Mouse (Mus musculus): ENCODE results near the gene Mtmr14. TPM values are rescaled to one million over a fixed set of nuclear protein-coding genes. Genes with fewer than 3 reads are reported as not detected.

The Mtmr14 gene
- polyA plus RNA-seq, 1 experiment from 2014 or later = 20.8 TPM

DNA sequence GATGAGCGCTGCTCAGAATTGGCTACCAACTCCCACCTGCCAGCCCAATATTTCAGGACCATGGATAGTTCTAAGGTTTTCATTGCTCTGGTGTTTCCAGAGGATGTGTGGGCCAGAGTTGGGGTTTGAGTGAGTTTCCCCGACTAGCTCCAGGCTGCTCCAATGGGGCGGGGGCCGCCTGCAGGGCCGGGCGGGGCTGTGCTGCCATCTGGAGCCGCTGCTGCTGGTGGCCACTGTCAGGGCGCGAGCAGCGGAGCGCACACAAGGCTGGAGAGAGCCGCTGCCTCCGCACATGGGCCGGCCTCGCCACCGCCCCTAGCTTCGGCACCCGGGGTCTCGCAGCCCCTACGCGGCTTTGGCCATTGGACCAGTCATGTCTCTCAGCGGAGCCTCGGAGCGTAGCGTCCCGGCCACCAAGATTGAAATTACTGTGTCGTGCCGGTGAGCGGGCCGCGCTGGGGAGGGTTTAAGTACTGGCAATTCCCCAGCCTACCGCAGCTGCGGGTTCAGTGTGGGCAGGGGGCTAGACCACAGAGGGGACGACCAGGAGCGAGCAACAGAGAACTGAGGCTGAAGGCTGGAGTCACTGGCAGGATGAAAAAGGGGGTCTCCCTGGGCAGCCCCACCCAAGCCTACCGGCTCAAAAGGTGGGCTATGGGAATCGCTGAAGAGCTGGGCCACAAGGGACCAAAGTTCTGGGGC is 44.6 kb downstream of the Mtmr14 start, which contains the start of gene Cpne9:
TSS of gene Cpne9 (plus strand) at position 207 of the 702 bp plus-strand sequence.
- H3K9ac ChIP-seq = no peak within 1 kb of the TSS
- no peak for ATAC-seq (replicated peaks; ENCODE audit: insufficient number of reproducible peaks, insufficient read depth, low FRiP score, low read depth)
- H3K27ac ChIP-seq = no peak within 1 kb of the TSS
- WGBS = 3% methylated on average over 37 of the region's 37 CpGs
- H3K4me3 ChIP-seq = peak within 1 kb of the TSS; percentile 11; the same call in 1 of the 2 replicates
- peaks cover 2% of the 10 kb centered on the region; the same call in 1 of the 2 replicates for H3K36me3 ChIP-seq
- peak within 1 kb of the TSS; percentile 38; the same call in 1 of the 2 replicates for H3K4me2 ChIP-seq
- H3K27me3 ChIP-seq = peaks cover 39% of the 10 kb centered on the region
- no peaks in the 10 kb centered on the region for H3K9me3 ChIP-seq (replicated peaks)
- H3K4me1 ChIP-seq (replicated peaks) = peaks cover 6% of the 10 kb centered on the region

DNA sequence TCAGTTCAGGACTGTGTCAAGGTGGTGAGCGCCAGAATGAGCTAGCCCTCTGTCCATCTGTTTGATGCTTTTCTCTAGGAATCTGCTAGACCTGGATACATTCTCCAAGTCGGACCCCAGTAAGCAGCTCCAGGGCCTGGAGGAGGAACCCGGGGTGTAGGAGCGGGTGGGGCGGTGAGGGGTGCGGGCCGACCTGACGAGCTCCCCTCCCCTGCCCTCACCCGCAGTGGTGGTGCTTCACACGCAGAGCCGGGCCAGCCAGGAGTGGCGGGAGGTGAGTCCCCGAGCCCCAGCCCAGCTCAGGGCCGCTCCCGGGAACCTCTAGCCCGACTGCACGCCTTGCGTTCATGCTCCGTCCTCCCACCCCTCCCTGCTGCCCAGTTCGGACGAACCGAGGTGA is 45.3 kb downstream of the Mtmr14 start:
- no peaks in the 10 kb centered on the region for H3K9me3 ChIP-seq (replicated peaks)
- no peak overlapping the region for H3K9ac ChIP-seq
- peak overlapping the region; percentile 8; the same call in 1 of the 2 replicates for H3K4me2 ChIP-seq
- no peak overlapping the region for H3K4me3 ChIP-seq
- WGBS = under 1% methylated on average over 22 of the region's 22 CpGs
- H3K27ac ChIP-seq = no peak overlapping the region
- H3K4me1 ChIP-seq (replicated peaks) = peaks cover 6% of the 10 kb centered on the region
- no peaks in the 10 kb centered on the region for H3K36me3 ChIP-seq
- H3K27me3 ChIP-seq = peaks cover 43% of the 10 kb centered on the region
- ATAC-seq (replicated peaks; ENCODE audit: insufficient number of reproducible peaks, insufficient read depth, low FRiP score, low read depth) = no peak

DNA sequence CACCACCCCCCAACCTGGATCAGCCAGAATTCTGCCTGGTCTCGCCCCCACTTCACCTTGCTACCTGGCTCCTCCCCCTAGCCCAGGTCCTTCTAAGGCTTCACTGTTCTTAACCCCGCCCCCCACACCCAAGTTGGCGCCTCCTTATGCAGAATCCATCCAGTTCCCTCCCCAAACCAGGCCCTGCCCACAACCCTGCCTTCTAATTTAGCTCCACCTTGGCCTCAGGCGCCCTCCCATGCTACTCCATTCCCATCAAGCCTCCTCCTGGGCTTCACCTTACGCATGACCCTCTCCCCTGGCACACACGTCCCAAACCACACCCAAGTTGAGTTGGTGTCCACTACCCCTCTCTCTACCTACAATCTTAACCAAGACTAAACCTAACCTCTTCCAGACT is 45.9 kb downstream of the Mtmr14 start:
- Histone ChIP-seq H3K36me3 (no peaks in the 10 kb centered on the region), H3K9me3 (replicated peaks) (no peaks in the 10 kb centered on the region), H3K27me3 (peaks cover 43% of the 10 kb centered on the region), H3K4me1 (replicated peaks) (peaks cover 6% of the 10 kb centered on the region), H3K27ac (no peak overlapping the region), H3K9ac (no peak overlapping the region), H3K4me2 (no peak overlapping the region; the same call in 1 of the 2 replicates), H3K4me3 (no peak overlapping the region)
- ATAC-seq (replicated peaks; ENCODE audit: insufficient number of reproducible peaks, insufficient read depth, low FRiP score, low read depth) = peak; percentile 33; the same call in 1 of the 2 replicates
- WGBS = 7% methylated on average over 6 of the region's 6 CpGs

DNA sequence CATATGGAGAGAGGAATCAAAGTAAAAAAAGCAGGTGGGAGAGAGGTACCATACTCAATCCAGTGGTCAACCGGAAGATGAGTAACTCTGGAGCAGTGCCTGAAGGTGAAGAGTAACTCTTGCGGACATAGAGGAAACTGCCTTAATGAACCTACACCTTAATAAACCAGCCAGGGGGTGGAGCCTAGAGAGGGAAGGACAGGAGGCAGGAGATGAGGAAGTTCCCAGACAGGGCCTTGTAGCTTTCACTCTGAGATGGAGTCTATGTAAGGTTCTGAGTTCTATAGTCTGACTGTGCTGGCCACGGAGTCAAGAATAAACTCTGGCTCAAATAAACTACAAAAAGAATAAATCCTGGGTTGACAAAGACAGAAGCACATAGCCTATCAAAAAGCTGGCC is 47.3 kb downstream of the Mtmr14 start:
- 70% methylated on average over 3 of the region's 3 CpGs for WGBS
- no peak overlapping the region for H3K4me2 ChIP-seq
- H3K27me3 ChIP-seq = peaks cover 43% of the 10 kb centered on the region
- H3K4me3 ChIP-seq = no peak overlapping the region
- no peak overlapping the region for H3K27ac ChIP-seq
- no peaks in the 10 kb centered on the region for H3K9me3 ChIP-seq (replicated peaks)
- H3K4me1 ChIP-seq (replicated peaks) = peaks cover 6% of the 10 kb centered on the region
- no peak for ATAC-seq (replicated peaks; ENCODE audit: insufficient number of reproducible peaks, insufficient read depth, low FRiP score, low read depth)
- no peak overlapping the region for H3K9ac ChIP-seq
- H3K36me3 ChIP-seq = no peaks in the 10 kb centered on the region

DNA sequence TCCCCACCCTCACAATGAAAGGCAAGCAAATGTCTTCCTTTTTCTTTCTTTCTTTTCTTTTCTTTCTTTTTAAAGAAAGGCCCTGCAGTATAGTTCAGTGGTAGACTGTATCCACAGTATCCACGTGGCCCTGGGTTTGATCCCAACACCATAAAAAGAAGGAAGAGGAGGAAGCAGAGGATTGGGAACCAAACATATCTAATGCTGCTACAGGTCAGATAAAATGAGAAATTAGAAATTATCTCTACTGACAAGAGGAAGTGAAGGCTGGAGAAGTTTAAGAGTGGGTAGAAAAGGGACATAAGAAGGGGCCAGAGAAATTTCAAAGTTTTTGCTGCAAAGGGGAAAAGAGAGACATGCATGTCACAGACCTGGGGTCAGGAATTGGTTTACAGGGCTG is 48.7 kb downstream of the Mtmr14 start:
- 58% methylated on average over 1 of the region's 1 CpGs for WGBS
- ATAC-seq (replicated peaks; ENCODE audit: insufficient number of reproducible peaks, insufficient read depth, low FRiP score, low read depth) = no peak
- H3K4me2 ChIP-seq = no peak overlapping the region
- peaks cover 6% of the 10 kb centered on the region for H3K4me1 ChIP-seq (replicated peaks)
- H3K27me3 ChIP-seq = peaks cover 43% of the 10 kb centered on the region
- H3K9me3 ChIP-seq (replicated peaks) = no peaks in the 10 kb centered on the region
- H3K36me3 ChIP-seq = no peaks in the 10 kb centered on the region
- no peak overlapping the region for H3K9ac ChIP-seq
- no peak overlapping the region for H3K4me3 ChIP-seq
- H3K27ac ChIP-seq = no peak overlapping the region

DNA sequence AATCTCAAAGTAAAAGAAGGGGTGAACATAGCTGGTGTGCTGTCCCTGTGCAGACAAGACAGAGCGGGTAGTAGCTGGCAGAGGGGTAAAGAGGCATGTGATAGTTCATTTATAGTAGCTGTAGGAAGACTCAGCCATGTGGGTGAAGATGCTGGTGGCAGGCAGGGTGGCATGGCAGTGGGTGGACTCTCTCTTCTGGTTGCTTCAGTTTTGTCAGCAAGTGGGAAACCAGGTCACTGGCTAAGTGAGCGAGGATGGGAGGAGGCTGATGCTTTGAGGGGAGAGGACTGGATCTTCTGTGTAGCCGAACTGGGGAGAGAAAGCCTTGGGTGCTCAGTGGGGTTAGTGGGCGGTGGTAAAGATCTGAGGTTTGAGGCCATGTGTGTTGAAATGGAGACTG is 49.6 kb downstream of the Mtmr14 start:
- H3K4me2 ChIP-seq = no peak overlapping the region
- no peak for ATAC-seq (replicated peaks; ENCODE audit: insufficient number of reproducible peaks, insufficient read depth, low FRiP score, low read depth)
- 57% methylated on average over 4 of the region's 4 CpGs for WGBS

DNA sequence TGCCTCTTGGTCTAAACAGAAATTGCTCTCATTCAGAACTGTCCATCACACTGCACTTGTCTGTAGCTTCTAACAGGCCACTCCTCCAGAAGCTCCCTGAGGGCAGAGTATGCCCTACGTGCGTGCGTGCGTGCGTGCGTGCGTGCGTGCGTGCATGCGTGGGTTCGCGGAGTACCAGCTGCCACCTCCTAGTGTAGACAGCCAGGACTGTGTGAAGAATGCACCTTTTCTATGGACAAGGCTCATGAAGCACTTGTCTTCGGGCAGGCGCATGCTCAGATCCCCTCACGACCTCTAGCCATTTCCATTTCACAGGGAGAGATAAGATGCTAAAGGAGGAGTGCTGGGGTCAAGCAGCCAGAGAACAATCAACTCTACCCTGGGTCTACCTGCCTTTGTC is 51.7 kb downstream of the Mtmr14 start:
- WGBS = 85% methylated on average over 15 of the region's 15 CpGs
- ATAC-seq (replicated peaks; ENCODE audit: insufficient number of reproducible peaks, insufficient read depth, low FRiP score, low read depth) = no peak
- Histone ChIP-seq H3K36me3 (no peaks in the 10 kb centered on the region), H3K4me2 (no peak overlapping the region), H3K27ac (no peak overlapping the region), H3K4me1 (replicated peaks) (no peaks in the 10 kb centered on the region), H3K9ac (no peak overlapping the region), H3K4me3 (no peak overlapping the region), H3K9me3 (replicated peaks) (no peaks in the 10 kb centered on the region), H3K27me3 (peaks cover 14% of the 10 kb centered on the region)

More for the DNA sequence above, 49.6 kb downstream of the Mtmr14 start:
- Histone ChIP-seq H3K27ac (no peak overlapping the region), H3K4me1 (replicated peaks) (peaks cover 4% of the 10 kb centered on the region), H3K36me3 (no peaks in the 10 kb centered on the region), H3K9ac (no peak overlapping the region), H3K4me3 (no peak overlapping the region), H3K9me3 (replicated peaks) (no peaks in the 10 kb centered on the region), H3K27me3 (peaks cover 35% of the 10 kb centered on the region)

DNA sequence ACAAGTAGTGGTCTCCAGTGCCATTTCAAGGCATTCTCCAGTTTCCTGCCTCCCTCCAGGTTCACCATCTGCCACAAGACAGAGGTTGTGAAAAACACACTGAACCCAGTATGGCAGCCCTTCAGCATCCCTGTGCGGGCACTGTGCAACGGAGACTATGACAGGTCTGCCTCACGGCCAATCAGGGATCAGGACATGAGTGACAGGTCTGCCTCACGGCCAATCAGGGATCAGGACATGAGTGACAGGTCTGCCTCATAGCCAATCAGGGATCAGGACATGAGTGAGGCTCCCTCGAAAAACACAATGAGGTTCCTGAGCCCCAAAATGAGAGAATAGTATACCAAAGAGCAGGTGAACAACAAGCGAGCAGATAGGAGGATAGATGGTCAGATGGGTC is 52.7 kb downstream of the Mtmr14 start:
- H3K4me1 ChIP-seq (replicated peaks) = no peaks in the 10 kb centered on the region
- H3K27me3 ChIP-seq = peaks cover 5% of the 10 kb centered on the region; the same call in 1 of the 2 replicates
- WGBS = 63% methylated on average over 6 of the region's 6 CpGs
- H3K4me3 ChIP-seq = no peak overlapping the region
- H3K9me3 ChIP-seq (replicated peaks) = no peaks in the 10 kb centered on the region
- H3K4me2 ChIP-seq = no peak overlapping the region
- no peak overlapping the region for H3K27ac ChIP-seq
- H3K36me3 ChIP-seq = no peaks in the 10 kb centered on the region
- no peak overlapping the region for H3K9ac ChIP-seq
- no peak for ATAC-seq (replicated peaks; ENCODE audit: insufficient number of reproducible peaks, insufficient read depth, low FRiP score, low read depth)

DNA sequence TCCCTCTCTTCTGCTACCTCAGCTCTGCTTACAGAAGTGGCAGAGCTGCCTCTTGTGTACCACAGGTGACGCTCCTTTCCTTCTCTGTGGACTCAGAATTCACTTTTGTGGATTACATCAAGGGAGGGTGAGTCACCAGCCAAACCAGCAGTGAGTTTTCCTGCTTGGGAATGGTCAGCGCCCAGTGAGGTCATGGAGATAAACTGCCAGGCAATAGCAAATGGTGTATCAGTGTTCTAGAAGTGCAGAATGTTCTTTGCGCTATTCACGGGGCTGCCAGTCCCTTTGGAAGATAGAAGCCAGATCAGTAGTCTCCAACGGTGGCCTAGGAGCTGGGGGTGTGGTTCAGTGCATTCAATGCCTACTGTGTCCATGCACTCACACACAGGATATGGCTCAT is 55.3 kb downstream of the Mtmr14 start:
- WGBS = 52% methylated on average over 5 of the region's 5 CpGs
- no peaks in the 10 kb centered on the region for H3K36me3 ChIP-seq
- ATAC-seq (replicated peaks; ENCODE audit: insufficient number of reproducible peaks, insufficient read depth, low FRiP score, low read depth) = no peak
- H3K27ac ChIP-seq = no peak overlapping the region
- H3K27me3 ChIP-seq = no peaks in the 10 kb centered on the region
- H3K9ac ChIP-seq = no peak overlapping the region
- no peak overlapping the region for H3K4me2 ChIP-seq
- no peaks in the 10 kb centered on the region for H3K9me3 ChIP-seq (replicated peaks)
- no peaks in the 10 kb centered on the region for H3K4me1 ChIP-seq (replicated peaks)
- no peak overlapping the region for H3K4me3 ChIP-seq

DNA sequence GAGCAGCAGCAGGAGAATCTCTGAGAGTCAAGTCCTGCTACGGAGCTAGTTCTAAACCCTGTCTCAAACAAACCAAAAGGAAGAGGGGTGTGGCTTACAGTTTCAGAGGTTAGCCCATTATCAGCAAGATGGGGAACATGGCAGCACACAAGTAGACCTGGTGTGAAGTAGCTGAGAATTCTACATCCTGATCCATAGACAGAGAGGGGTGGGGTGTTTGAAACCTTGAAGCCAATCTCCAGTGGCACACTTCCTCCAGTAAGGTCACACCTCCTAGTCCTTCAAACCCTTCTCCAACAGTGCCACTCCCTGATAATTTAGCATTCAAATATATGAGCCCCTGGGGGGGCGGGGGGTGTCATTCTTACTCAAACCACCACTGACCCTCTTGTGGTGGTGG is 58.4 kb downstream of the Mtmr14 start:
- Histone ChIP-seq H3K27me3 (no peaks in the 10 kb centered on the region), H3K4me1 (replicated peaks) (no peaks in the 10 kb centered on the region), H3K36me3 (no peaks in the 10 kb centered on the region), H3K27ac (no peak overlapping the region), H3K9me3 (replicated peaks) (no peaks in the 10 kb centered on the region), H3K4me2 (no peak overlapping the region), H3K9ac (no peak overlapping the region), H3K4me3 (no peak overlapping the region)
- WGBS = 63% methylated on average over 2 of the region's 2 CpGs
- ATAC-seq (replicated peaks; ENCODE audit: insufficient number of reproducible peaks, insufficient read depth, low FRiP score, low read depth) = no peak

DNA sequence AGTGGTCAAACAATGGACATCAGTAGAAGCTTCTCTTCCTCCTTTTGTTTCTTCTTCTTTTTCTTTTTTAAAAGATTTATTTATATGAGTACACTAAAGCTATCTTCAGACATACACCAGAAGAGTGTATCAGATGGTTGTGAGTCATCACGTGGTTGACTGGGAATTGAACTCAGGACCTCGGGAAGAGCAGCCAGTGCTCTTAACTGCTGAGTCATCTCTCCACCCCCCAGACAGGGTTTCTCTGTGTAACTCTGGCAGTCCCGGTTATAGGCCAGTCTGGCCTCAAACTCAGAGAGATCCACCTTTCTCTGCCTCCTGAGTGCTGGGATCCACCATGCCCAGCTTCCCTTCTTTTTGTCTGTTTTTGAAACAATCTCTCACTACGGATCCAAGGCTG is 59.0 kb downstream of the Mtmr14 start:
- no peaks in the 10 kb centered on the region for H3K9me3 ChIP-seq (replicated peaks)
- no peak overlapping the region for H3K4me2 ChIP-seq
- no peak for ATAC-seq (replicated peaks; ENCODE audit: insufficient number of reproducible peaks, insufficient read depth, low FRiP score, low read depth)
- WGBS = 54% methylated on average over 4 of the region's 4 CpGs
- no peaks in the 10 kb centered on the region for H3K27me3 ChIP-seq
- no peak overlapping the region for H3K27ac ChIP-seq
- H3K9ac ChIP-seq = no peak overlapping the region
- no peaks in the 10 kb centered on the region for H3K4me1 ChIP-seq (replicated peaks)
- no peak overlapping the region for H3K4me3 ChIP-seq
- no peaks in the 10 kb centered on the region for H3K36me3 ChIP-seq

DNA sequence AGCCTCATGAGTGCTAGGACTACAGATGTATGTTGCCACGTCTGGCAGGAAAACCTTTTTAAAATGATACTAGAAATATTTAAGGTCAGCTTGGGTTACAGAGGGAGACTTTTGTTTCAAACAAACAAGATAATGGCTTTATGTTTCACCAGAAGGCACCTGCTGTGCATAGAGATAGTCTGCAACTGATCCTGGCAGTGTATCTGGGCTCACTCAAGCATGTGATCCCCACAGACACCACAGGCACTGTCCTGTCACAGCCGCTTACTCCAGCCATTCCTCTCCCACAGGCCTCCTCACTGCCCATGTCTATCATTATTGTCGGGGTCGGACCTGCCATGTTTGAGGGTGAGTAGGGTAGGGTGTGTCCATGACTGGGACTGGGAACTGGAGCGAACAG is 63.7 kb downstream of the Mtmr14 start:
- ATAC-seq (replicated peaks; ENCODE audit: insufficient number of reproducible peaks, insufficient read depth, low FRiP score, low read depth) = no peak
- no peak overlapping the region for H3K9ac ChIP-seq
- H3K4me3 ChIP-seq = no peak overlapping the region
- H3K4me1 ChIP-seq (replicated peaks) = 0 out of 2 replicates have a peak, but pooled peaks cover 9% of the 10 kb centered on the region
- H3K36me3 ChIP-seq = no peaks in the 10 kb centered on the region
- H3K27me3 ChIP-seq = peaks cover 3% of the 10 kb centered on the region; the same call in 1 of the 2 replicates
- 80% methylated on average over 5 of the region's 5 CpGs for WGBS
- H3K4me2 ChIP-seq = no peak overlapping the region
- H3K27ac ChIP-seq = no peak overlapping the region
- no peaks in the 10 kb centered on the region for H3K9me3 ChIP-seq (replicated peaks)
